Mouse (Mus musculus) urinary bladder, postnatal 25 days (tissue): Measurements from ENCODE around the gene Acot12.

ENCODE experiments used
- DNase-seq: peaks from one replicate; pipeline ENCODE4 v3.0.0; 2022; ENCODE audit warnings: low spot score

Acot12 gene

DNA sequence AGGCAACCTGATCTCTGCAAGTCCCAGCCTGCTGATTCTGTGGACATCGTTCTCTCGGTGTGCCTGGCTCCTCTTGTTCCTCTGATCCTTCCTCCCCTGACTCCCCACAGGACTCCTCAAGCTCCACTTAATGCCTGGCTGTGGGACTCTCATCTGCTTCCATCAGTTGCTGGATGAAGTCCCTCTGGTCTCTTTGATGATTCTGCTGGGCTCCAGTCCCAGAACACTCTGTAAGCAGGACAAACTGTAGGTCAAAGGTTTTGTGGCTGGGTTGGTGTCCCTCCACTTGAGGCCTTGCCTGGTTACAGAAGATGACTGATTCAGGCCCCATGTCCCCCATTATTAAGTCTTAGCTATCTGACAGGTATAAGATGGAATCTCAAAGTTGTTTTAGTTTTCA is 84.8 kb downstream of the Acot12 start:
- no peak for DNase-seq

DNA sequence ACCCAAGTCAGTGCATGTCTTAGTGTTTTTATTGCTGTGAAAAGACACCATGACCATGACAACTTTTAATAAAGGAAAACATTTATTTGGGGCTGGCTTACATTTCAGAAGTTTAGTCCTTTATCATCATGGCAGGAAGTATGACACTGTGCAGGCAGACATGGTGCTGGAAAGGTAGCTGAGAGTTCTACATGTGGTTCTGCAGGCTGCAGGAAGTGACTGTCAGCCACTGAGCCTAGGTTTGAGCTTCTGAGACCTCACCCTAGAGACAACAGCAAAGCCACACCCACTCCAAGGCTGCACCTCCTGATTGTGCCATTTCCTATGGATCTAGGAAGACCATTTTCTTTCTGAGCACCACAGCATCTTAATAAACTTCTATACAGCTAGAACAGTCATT is 86.6 kb downstream of the Acot12 start:
- DNase-seq = no peak
